Mouse (Mus musculus): ENCODE data around the gene Ly6g6d. TPM values are rescaled to one million over a fixed set of nuclear protein-coding genes. Genes with fewer than 3 reads are reported as not detected.

The Ly6g6d gene
- polyA plus RNA-seq, 1 experiment from 2014 or later = 5.6 TPM

GRCm38 (mm10) chr17:35102299-35102698, 24.4 kb upstream of the Ly6g6d start:
- H3K4me3 ChIP-seq (ENCODE audit: low read length) = no peak overlapping the region
- H3K27me3 ChIP-seq (replicated peaks; ENCODE audit: control insufficient read depth, insufficient read depth, low read length) = no peaks in the 10 kb centered on the region
- H3K9ac ChIP-seq (ENCODE audit: low read depth, low read length) = no peak overlapping the region; the same call in 1 of the 2 replicates
- 66% methylated on average over 8 of the region's 8 CpGs for WGBS
- ATAC-seq = no peak
- H3K9me3 ChIP-seq (ENCODE audit: control insufficient read depth, low read length) = no peaks in the 10 kb centered on the region
- no peak overlapping the region for H3K4me2 ChIP-seq (ENCODE audit: low read depth, low read length)
- peaks cover 18% of the 10 kb centered on the region for H3K36me3 ChIP-seq (ENCODE audit: control insufficient read depth, insufficient read depth, low read length)
- peaks cover 28% of the 10 kb centered on the region for H3K4me1 ChIP-seq (ENCODE audit: control insufficient read depth, insufficient read depth, low read length)
- H3K27ac ChIP-seq (ENCODE audit: low read length) = peak overlapping the region; percentile 38; the same call in 1 of the 2 replicates

GRCm38 (mm10) chr17:35101161-35101560, 23.3 kb upstream of the Ly6g6d start:
- H3K4me1 ChIP-seq (ENCODE audit: control insufficient read depth, insufficient read depth, low read length) = peaks cover 28% of the 10 kb centered on the region
- H3K36me3 ChIP-seq (ENCODE audit: control insufficient read depth, insufficient read depth, low read length) = peaks cover 29% of the 10 kb centered on the region
- H3K27me3 ChIP-seq (replicated peaks; ENCODE audit: control insufficient read depth, insufficient read depth, low read length) = no peaks in the 10 kb centered on the region
- no peak overlapping the region for H3K4me2 ChIP-seq (ENCODE audit: low read depth, low read length)
- no peak overlapping the region for H3K4me3 ChIP-seq (ENCODE audit: low read length)
- WGBS = 89% methylated on average over 11 of the region's 11 CpGs
- ATAC-seq = no peak
- H3K9ac ChIP-seq (ENCODE audit: low read depth, low read length) = no peak overlapping the region
- H3K27ac ChIP-seq (ENCODE audit: low read length) = no peak overlapping the region
- no peaks in the 10 kb centered on the region for H3K9me3 ChIP-seq (ENCODE audit: control insufficient read depth, low read length)

DNA sequence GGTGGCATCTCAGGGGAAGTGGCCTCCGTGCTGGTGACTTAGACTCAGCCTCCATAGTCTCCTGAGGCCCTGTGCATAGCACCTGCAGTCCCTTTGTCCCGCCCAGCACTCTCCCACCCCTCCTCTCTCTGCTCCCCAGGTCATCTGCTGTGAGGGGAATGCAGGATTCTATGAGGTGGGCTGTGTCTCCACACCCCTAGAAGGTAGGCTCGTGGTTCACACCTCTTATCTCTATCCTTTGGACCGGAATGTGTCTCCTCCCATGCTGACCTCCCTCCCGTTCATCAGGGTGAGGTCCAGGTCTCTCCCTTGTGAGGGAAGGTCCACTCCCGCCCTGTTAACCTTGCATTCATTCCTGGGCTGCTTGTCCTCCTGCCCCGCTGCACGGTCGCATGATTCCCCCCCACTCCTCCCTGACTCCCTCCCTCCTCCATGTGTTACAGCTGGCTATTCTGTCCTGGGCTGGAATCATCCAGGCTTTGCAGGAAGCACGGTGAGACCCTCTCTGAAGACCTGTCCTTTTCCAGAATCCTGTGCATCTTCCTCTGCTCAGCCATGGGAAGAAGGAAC, 22.4 kb upstream of the Ly6g6d start:
- peak overlapping the region; percentile 43; the same call in 1 of the 2 replicates for H3K27ac ChIP-seq (ENCODE audit: low read length)
- ATAC-seq = peak; percentile 67
- no peaks in the 10 kb centered on the region for H3K9me3 ChIP-seq (ENCODE audit: control insufficient read depth, low read length)
- H3K27me3 ChIP-seq (replicated peaks; ENCODE audit: control insufficient read depth, insufficient read depth, low read length) = no peaks in the 10 kb centered on the region
- 51% methylated on average over 10 of the region's 10 CpGs for WGBS
- H3K4me3 ChIP-seq (ENCODE audit: low read length) = no peak overlapping the region
- H3K4me2 ChIP-seq (ENCODE audit: low read depth, low read length) = no peak overlapping the region
- H3K4me1 ChIP-seq (ENCODE audit: control insufficient read depth, insufficient read depth, low read length) = peaks cover 26% of the 10 kb centered on the region
- no peak overlapping the region; the same call in 1 of the 2 replicates for H3K9ac ChIP-seq (ENCODE audit: low read depth, low read length)
- peaks cover 29% of the 10 kb centered on the region for H3K36me3 ChIP-seq (ENCODE audit: control insufficient read depth, insufficient read depth, low read length)

DNA sequence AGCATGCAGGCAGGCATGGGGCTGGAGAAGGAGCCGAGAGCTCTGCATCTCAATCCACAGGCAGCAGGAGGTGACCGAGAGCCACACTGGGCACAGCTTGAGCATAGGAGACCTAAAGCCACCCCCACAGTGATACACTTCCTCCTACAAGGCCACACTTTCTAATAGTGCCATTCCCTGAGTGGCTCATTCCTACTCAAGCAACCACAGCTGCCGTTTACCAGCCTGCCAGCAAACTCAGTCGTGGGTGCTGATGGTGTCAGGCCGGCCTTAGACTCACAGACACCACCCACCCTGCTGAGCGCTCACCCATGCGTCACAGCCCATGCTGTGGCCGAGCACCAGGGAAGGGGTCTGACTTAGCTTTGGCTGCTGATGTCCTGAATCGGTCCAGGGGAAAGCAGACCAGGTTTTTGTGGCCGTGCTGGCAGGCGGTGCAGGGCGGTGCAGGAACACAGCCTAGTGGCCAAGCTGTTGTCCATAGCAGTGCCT, 19.3 kb upstream of the Ly6g6d start:
- Histone ChIP-seq H3K4me3 (ENCODE audit: low read length) (no peak overlapping the region), H3K27me3 (replicated peaks; ENCODE audit: control insufficient read depth, insufficient read depth, low read length) (no peaks in the 10 kb centered on the region), H3K9me3 (ENCODE audit: control insufficient read depth, low read length) (no peaks in the 10 kb centered on the region), H3K27ac (ENCODE audit: low read length) (no peak overlapping the region), H3K4me2 (ENCODE audit: low read depth, low read length) (no peak overlapping the region), H3K36me3 (ENCODE audit: control insufficient read depth, insufficient read depth, low read length) (peaks cover 34% of the 10 kb centered on the region), H3K4me1 (ENCODE audit: control insufficient read depth, insufficient read depth, low read length) (peaks cover 16% of the 10 kb centered on the region; the same call in 1 of the 2 replicates), H3K9ac (ENCODE audit: low read depth, low read length) (no peak overlapping the region)
- ATAC-seq = no peak
- 89% methylated on average over 12 of the region's 12 CpGs for WGBS

DNA sequence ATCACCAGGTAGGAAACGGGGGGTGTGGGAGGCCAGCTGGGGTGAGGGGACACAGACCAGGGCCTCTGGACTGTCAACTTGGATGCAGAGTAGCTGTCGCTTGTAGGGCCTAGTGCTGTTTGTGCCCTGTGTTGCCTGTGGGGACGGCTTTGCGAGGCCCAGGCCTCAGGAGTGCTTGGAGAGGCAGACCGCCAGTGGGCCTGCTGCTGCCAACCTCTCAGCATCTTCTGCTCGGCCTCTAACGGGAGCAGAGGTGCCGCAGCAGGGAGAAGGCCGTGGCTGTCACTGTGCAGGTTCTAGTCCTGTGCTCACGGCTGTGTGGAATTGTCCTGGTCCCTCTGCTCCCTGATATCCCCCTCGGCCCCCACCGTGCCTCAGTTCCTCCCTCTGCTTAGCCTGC, 18.7 kb upstream of the Ly6g6d start:
- H3K36me3 ChIP-seq (ENCODE audit: control insufficient read depth, insufficient read depth, low read length) = peaks cover 30% of the 10 kb centered on the region
- H3K9ac ChIP-seq (ENCODE audit: low read depth, low read length) = no peak overlapping the region
- H3K27ac ChIP-seq (ENCODE audit: low read length) = no peak overlapping the region
- H3K27me3 ChIP-seq (replicated peaks; ENCODE audit: control insufficient read depth, insufficient read depth, low read length) = no peaks in the 10 kb centered on the region
- H3K9me3 ChIP-seq (ENCODE audit: control insufficient read depth, low read length) = no peaks in the 10 kb centered on the region
- no peak for ATAC-seq
- 87% methylated on average over 12 of the region's 12 CpGs for WGBS
- H3K4me3 ChIP-seq (ENCODE audit: low read length) = no peak overlapping the region
- H3K4me2 ChIP-seq (ENCODE audit: low read depth, low read length) = no peak overlapping the region
- peaks cover 10% of the 10 kb centered on the region; the same call in 1 of the 2 replicates for H3K4me1 ChIP-seq (ENCODE audit: control insufficient read depth, insufficient read depth, low read length)

GRCm38 (mm10) chr17:35094475-35095365, 16.9 kb upstream of the Ly6g6d start:
- peaks cover 20% of the 10 kb centered on the region for H3K36me3 ChIP-seq (ENCODE audit: control insufficient read depth, insufficient read depth, low read length)
- H3K9me3 ChIP-seq (ENCODE audit: control insufficient read depth, low read length) = no peaks in the 10 kb centered on the region
- ATAC-seq = no peak
- H3K27ac ChIP-seq (ENCODE audit: low read length) = no peak overlapping the region; the same call in 1 of the 2 replicates
- no peak overlapping the region for H3K4me3 ChIP-seq (ENCODE audit: low read length)
- peaks cover 11% of the 10 kb centered on the region; the same call in 1 of the 2 replicates for H3K4me1 ChIP-seq (ENCODE audit: control insufficient read depth, insufficient read depth, low read length)
- H3K4me2 ChIP-seq (ENCODE audit: low read depth, low read length) = no peak overlapping the region
- 78% methylated on average over 15 of the region's 15 CpGs for WGBS
- no peaks in the 10 kb centered on the region for H3K27me3 ChIP-seq (replicated peaks; ENCODE audit: control insufficient read depth, insufficient read depth, low read length)
- 0 out of 2 replicates have a peak overlapping the region, but pooled peaks have one; percentile 24 for H3K9ac ChIP-seq (ENCODE audit: low read depth, low read length)

- no peak for ATAC-seq
Observed at GRCm38 (mm10) chr17:35092403-35093198, 14.7 kb upstream of the Ly6g6d start.

DNA sequence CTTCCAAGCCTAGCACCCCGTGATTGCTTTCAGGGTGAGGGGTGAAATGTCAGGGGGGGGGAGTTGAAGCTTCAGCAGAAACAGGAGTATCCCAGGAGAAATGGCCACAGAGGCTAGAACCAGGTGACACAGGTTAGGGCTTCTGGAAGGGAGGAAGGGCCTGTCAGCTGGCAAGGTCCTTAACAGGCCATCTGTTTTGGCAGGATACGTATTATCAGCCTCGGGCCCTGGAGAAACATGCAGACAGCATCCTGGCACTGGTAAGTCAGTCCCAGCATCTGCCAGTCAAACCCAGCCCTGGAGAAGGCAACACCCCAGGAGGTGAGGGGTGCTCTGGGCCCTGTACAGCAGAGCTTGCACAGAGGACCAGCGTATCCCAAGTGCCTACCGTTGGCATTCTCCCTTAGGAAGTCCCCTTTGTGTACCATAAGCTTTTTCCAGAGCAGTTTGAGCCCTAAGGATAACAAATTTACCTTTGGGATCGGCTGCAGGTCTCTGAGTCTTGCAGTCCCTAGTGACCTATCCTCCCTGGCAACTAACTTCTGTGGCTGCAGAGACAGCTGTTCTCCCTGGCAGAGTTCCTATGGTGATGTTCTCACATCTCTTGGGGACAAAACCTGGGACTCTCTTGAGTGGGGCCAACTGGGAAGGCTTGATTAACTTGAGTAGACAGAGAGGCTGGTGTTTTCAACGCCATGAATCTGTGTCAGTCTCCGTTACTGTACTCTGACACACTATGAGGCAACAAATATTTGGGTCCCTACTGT, 12.5 kb upstream of the Ly6g6d start:
- H3K9me3 ChIP-seq (ENCODE audit: control insufficient read depth, low read length) = no peaks in the 10 kb centered on the region
- 63% methylated on average over 8 of the region's 8 CpGs for WGBS
- H3K4me3 ChIP-seq (ENCODE audit: low read length) = peak overlapping the region; percentile 66
- peak overlapping the region; percentile 63 for H3K4me2 ChIP-seq (ENCODE audit: low read depth, low read length)
- H3K9ac ChIP-seq (ENCODE audit: low read depth, low read length) = peak overlapping the region; percentile 92
- ATAC-seq = no peak
- H3K4me1 ChIP-seq (ENCODE audit: control insufficient read depth, insufficient read depth, low read length) = peaks cover 7% of the 10 kb centered on the region; the same call in 1 of the 2 replicates
- H3K27me3 ChIP-seq (replicated peaks; ENCODE audit: control insufficient read depth, insufficient read depth, low read length) = no peaks in the 10 kb centered on the region
- H3K36me3 ChIP-seq (ENCODE audit: control insufficient read depth, insufficient read depth, low read length) = peaks cover 7% of the 10 kb centered on the region; the same call in 1 of the 2 replicates
- no peak overlapping the region for H3K27ac ChIP-seq (ENCODE audit: low read length)

More at GRCm38 (mm10) chr17:35092403-35093198, 14.7 kb upstream of the Ly6g6d start:
- Histone ChIP-seq H3K27ac (ENCODE audit: low read length) (no peak overlapping the region), H3K27me3 (replicated peaks; ENCODE audit: control insufficient read depth, insufficient read depth, low read length) (no peaks in the 10 kb centered on the region), H3K4me2 (ENCODE audit: low read depth, low read length) (no peak overlapping the region), H3K4me1 (ENCODE audit: control insufficient read depth, insufficient read depth, low read length) (peaks cover 7% of the 10 kb centered on the region; the same call in 1 of the 2 replicates), H3K4me3 (ENCODE audit: low read length) (no peak overlapping the region), H3K9me3 (ENCODE audit: control insufficient read depth, low read length) (no peaks in the 10 kb centered on the region), H3K9ac (ENCODE audit: low read depth, low read length) (no peak overlapping the region), H3K36me3 (ENCODE audit: control insufficient read depth, insufficient read depth, low read length) (peaks cover 20% of the 10 kb centered on the region)
- 89% methylated on average over 14 of the region's 14 CpGs for WGBS
